Mouse (Mus musculus) stomach, postnatal 0 days (tissue): ENCODE measurements at regions not wholly inside any gene's neighbourhood (a gene's known extent, or its start where the extent isn't known, plus 50 kb on each side); places are given as distances from the start of the nearest gene placed in this dataset.

Source experiments
- ATAC-seq: fragments of 200-750 bp; cut with Nextera tagmentation; 2 replicates; pipeline ENCODE4 v1.8.0; 2017; ENCODE audit not compliant: low FRiP score, low TSS enrichment
- DNase-seq: peaks from one replicate; pipeline ENCODE4 v3.0.0-alpha.2; 2016; ENCODE audit warnings: low spot score
- H3K27ac ChIP-seq: fragments of 300-500 bp; sonication (generic); replicated peaks from 2 replicates; pipeline ENCODE4 v1.5.1; 2014; ENCODE audit warnings: mild to moderate bottlenecking, control low read depth
- H3K27me3 ChIP-seq: fragments of 300-500 bp; sonication (generic); 2 replicates; pipeline ENCODE4 v1.6.1; 2014; ENCODE audit warnings: low read length; ENCODE audit not compliant: control insufficient read depth, insufficient read depth
- H3K36me3 ChIP-seq: fragments of 300-500 bp; sonication (generic); 2 replicates; pipeline ENCODE4 v1.6.1; 2014; ENCODE audit warnings: low read length, mixed read lengths; ENCODE audit not compliant: control insufficient read depth, insufficient read depth
- H3K4me1 ChIP-seq: fragments of 300-500 bp; sonication (generic); replicated peaks from 2 replicates; pipeline ENCODE4 v1.6.1; 2014; ENCODE audit warnings: antibody characterized with exemption; ENCODE audit not compliant: control insufficient read depth, insufficient read depth
- H3K4me2 ChIP-seq: fragments of 300-500 bp; sonication (generic); replicated peaks from 2 replicates; pipeline ENCODE4 v1.6.1; 2014; ENCODE audit warnings: low read depth, mild to moderate bottlenecking, control low read depth, moderate library complexity
- H3K4me3 ChIP-seq: fragments of 300-500 bp; sonication (generic); 2 replicates; pipeline ENCODE4 v1.5.1; 2014; ENCODE audit warnings: low read depth, low read length, control low read depth
- H3K9ac ChIP-seq: fragments of 300-500 bp; sonication (generic); 2 replicates; pipeline ENCODE4 v1.6.1; 2014; ENCODE audit warnings: mild to moderate bottlenecking, low read length, control low read depth, mixed read lengths
- H3K9me3 ChIP-seq: fragments of 300-500 bp; sonication (generic); 2 replicates; pipeline ENCODE4 v1.6.1; 2016; ENCODE audit warnings: low read length; ENCODE audit not compliant: control insufficient read depth
- CTCF ChIP-seq: IDR thresholded peaks from 2 replicates; pipeline ENCODE4 v1.5.1; 2016; ENCODE audit warnings: antibody characterized with exemption, low read depth, mild to moderate bottlenecking, moderate library complexity
- EP300 ChIP-seq: optimal IDR thresholded peaks from 2 replicates; pipeline ENCODE3; 2016; ENCODE audit warnings: antibody characterized with exemption
- WGBS: fragments of 180-500 bp; shearing (Covaris S2); extraction: QIAGEN DNeasy Blood & Tissue Kit; methylation state at CpG from one replicate; pipeline ENCODE4 v1.1.7; 2014; 5-methylcytosine and 5-hydroxymethylcytosine counted together

- H3K9me3 ChIP-seq = no peaks in the 10 kb centered on the region
- no peaks in the 10 kb centered on the region for H3K27me3 ChIP-seq
- H3K4me1 ChIP-seq = no peaks in the 10 kb centered on the region
- no peak for ATAC-seq
- H3K4me2 ChIP-seq = no peak overlapping the region
- 33% methylated on average over 1 of the region's 1 CpGs for WGBS
- no peak for DNase-seq
- TF ChIP-seq CTCF (no peak), EP300 (no peak)
- H3K9ac ChIP-seq = no peak overlapping the region
- no peak overlapping the region for H3K27ac ChIP-seq
- H3K36me3 ChIP-seq = no peaks in the 10 kb centered on the region
- no peak overlapping the region for H3K4me3 ChIP-seq
Observed at GRCm38 (mm10) chr14:79872430-79872829, 101.3 kb upstream of the Pcdh8 start.

GRCm38 (mm10) chr14:79869325-79869724 lies 98.2 kb upstream of the Pcdh8 start:
- no peaks in the 10 kb centered on the region for H3K27me3 ChIP-seq
- H3K27ac ChIP-seq = no peak overlapping the region
- no peaks in the 10 kb centered on the region for H3K9me3 ChIP-seq
- H3K4me2 ChIP-seq = no peak overlapping the region
- no peak overlapping the region for H3K4me3 ChIP-seq
- no peak for DNase-seq
- no peak for TF ChIP-seq CTCF
- TF ChIP-seq EP300 = no peak
- H3K36me3 ChIP-seq = no peaks in the 10 kb centered on the region
- no peaks in the 10 kb centered on the region for H3K4me1 ChIP-seq
- ATAC-seq = no peak
- 50% methylated on average over 1 of the region's 1 CpGs for WGBS
- H3K9ac ChIP-seq = no peak overlapping the region

GRCm38 (mm10) chr14:79856245-79856644 lies 85.1 kb upstream of the Pcdh8 start:
- 85% methylated on average over 7 of the region's 7 CpGs for WGBS
- ATAC-seq (no peak), DNase-seq (no peak)
- Histone ChIP-seq H3K9ac (no peak overlapping the region), H3K27me3 (no peaks in the 10 kb centered on the region), H3K4me2 (no peak overlapping the region), H3K36me3 (no peaks in the 10 kb centered on the region), H3K27ac (no peak overlapping the region), H3K4me3 (no peak overlapping the region), H3K4me1 (no peaks in the 10 kb centered on the region), H3K9me3 (no peaks in the 10 kb centered on the region)
- no peak for TF ChIP-seq EP300
- TF ChIP-seq CTCF = no peak

- TF ChIP-seq EP300 = no peak
- TF ChIP-seq CTCF = no peak
- H3K9ac ChIP-seq = no peak overlapping the region
- no peaks in the 10 kb centered on the region for H3K36me3 ChIP-seq
- no peak overlapping the region for H3K27ac ChIP-seq
- H3K4me2 ChIP-seq = no peak overlapping the region
- 86% methylated on average over 5 of the region's 5 CpGs for WGBS
- H3K4me1 ChIP-seq = no peaks in the 10 kb centered on the region
- no peaks in the 10 kb centered on the region for H3K27me3 ChIP-seq
- H3K4me3 ChIP-seq = no peak overlapping the region
- H3K9me3 ChIP-seq = no peaks in the 10 kb centered on the region
- DNase-seq = no peak
- ATAC-seq = no peak
Observed at GRCm38 (mm10) chr14:79854216-79854615, 83.1 kb upstream of the Pcdh8 start.

- no peak overlapping the region for H3K27ac ChIP-seq
- H3K9ac ChIP-seq = no peak overlapping the region
- no peak overlapping the region for H3K4me3 ChIP-seq
- TF ChIP-seq CTCF = no peak
- TF ChIP-seq EP300 = no peak
- no peaks in the 10 kb centered on the region for H3K27me3 ChIP-seq
- H3K4me2 ChIP-seq = no peak overlapping the region
- no peaks in the 10 kb centered on the region for H3K36me3 ChIP-seq
- ATAC-seq (no peak), DNase-seq (no peak)
- H3K4me1 ChIP-seq = no peaks in the 10 kb centered on the region
- H3K9me3 ChIP-seq = no peaks in the 10 kb centered on the region
- 76% methylated on average over 10 of the region's 10 CpGs for WGBS
Observed at GRCm38 (mm10) chr14:79852683-79853082, 81.6 kb upstream of the Pcdh8 start.

GRCm38 (mm10) chr14:79851795-79852194 lies 80.7 kb upstream of the Pcdh8 start:
- no peak for ATAC-seq
- Histone ChIP-seq H3K4me1 (no peaks in the 10 kb centered on the region), H3K36me3 (no peaks in the 10 kb centered on the region), H3K4me3 (no peak overlapping the region), H3K27me3 (no peaks in the 10 kb centered on the region), H3K9ac (no peak overlapping the region), H3K4me2 (no peak overlapping the region), H3K9me3 (no peaks in the 10 kb centered on the region), H3K27ac (no peak overlapping the region)
- 77% methylated on average over 7 of the region's 7 CpGs for WGBS
- TF ChIP-seq EP300 = no peak
- no peak for TF ChIP-seq CTCF
- DNase-seq = no peak
